27 mouse cellular contexts compared by ENCODE assay signal in the genomic region with DNA sequence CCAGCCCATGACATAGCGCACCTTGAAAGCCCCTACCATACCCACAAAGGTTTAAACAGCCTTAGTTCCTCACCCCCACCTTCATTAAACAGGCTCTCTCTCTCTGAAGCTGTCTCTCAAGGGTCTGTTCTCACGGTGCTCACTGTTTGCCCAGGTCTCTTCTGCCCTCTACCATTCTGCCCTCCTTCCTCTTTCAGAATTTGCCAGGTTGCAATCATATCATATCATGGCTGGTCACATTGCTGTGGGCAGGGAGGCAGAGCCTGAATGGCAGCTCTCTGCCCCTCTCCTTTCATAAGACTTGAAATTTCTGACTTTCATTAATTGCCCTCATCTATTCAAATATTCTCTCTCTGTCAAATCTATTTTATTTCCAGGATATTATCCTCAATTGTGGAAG.
"Had no signal": no experiment of that assay in that cellular context is flagged by ENCODE, and none has a peak within 500 bp of the region (broad histone marks: within the 10 kb centered on the region; RNA-seq: fewer than 3 reads in every experiment).

No protein-coding gene starts in this region.

- ATAC-seq: forebrain, embryonic 13.5 days; forebrain, embryonic 14.5 days; forebrain, embryonic 15.5 days; forebrain, embryonic 16.5 days; forebrain, postnatal 0 days had no signal

- H3K27me3 ChIP-seq: embryonic facial prominence, embryonic 12.5 days; embryonic facial prominence, embryonic 13.5 days; embryonic facial prominence, embryonic 15.5 days had no signal

- H3K36me3 ChIP-seq: embryonic facial prominence, embryonic 10.5 days; embryonic facial prominence, embryonic 12.5 days; embryonic facial prominence, embryonic 13.5 days; embryonic facial prominence, embryonic 15.5 days; forebrain, embryonic 10.5 days; forebrain, embryonic 12.5 days; forebrain, embryonic 15.5 days had no signal

- H3K4me3 ChIP-seq: embryonic facial prominence, embryonic 10.5 days; embryonic facial prominence, embryonic 12.5 days; embryonic facial prominence, embryonic 13.5 days; embryonic facial prominence, embryonic 15.5 days; erythroblast, embryonic 14.5 days; forebrain, embryonic 10.5 days; forebrain, embryonic 12.5 days; forebrain, embryonic 13.5 days; forebrain, embryonic 15.5 days; gastrocnemius, adult 2 months; heart, adult 2 months had no signal

- DNase-seq: cerebellum, adult 18-20 months; cerebellum, adult 8-10 months; cerebellum, adult 9-10 months; cerebellum, adult 9-11 months; cerebellum, postnatal 14 days; cerebellum, postnatal 25 days; cerebellum, postnatal 36 days; embryo, embryonic 11 days; forebrain, postnatal 0 days; gastrocnemius, adult 2 months; gastrocnemius, postnatal 10 days; gastrocnemius, postnatal 14 days; gastrocnemius, postnatal 25 days; gastrocnemius, postnatal 36 days; heart, adult 18-20 months; heart, adult 2 months had no signal

- H3K9ac ChIP-seq: embryonic facial prominence, embryonic 12.5 days; embryonic facial prominence, embryonic 13.5 days; embryonic facial prominence, embryonic 15.5 days; forebrain, embryonic 12.5 days; forebrain, embryonic 13.5 days; forebrain, embryonic 15.5 days; forebrain, postnatal 0 days had no signal

- H3K4me2 ChIP-seq: embryonic facial prominence, embryonic 12.5 days; embryonic facial prominence, embryonic 13.5 days; embryonic facial prominence, embryonic 15.5 days; forebrain, embryonic 12.5 days; forebrain, embryonic 13.5 days; forebrain, embryonic 15.5 days had no signal

- H3K9me3 ChIP-seq: embryonic facial prominence, embryonic 10.5 days; embryonic facial prominence, embryonic 12.5 days; embryonic facial prominence, embryonic 13.5 days; embryonic facial prominence, embryonic 15.5 days; forebrain, embryonic 10.5 days; forebrain, embryonic 12.5 days; forebrain, embryonic 13.5 days; forebrain, embryonic 15.5 days had no signal

- H3K27ac ChIP-seq: embryonic facial prominence, embryonic 10.5 days; embryonic facial prominence, embryonic 12.5 days; embryonic facial prominence, embryonic 13.5 days; embryonic facial prominence, embryonic 15.5 days; forebrain, embryonic 10.5 days; forebrain, embryonic 12.5 days; forebrain, embryonic 13.5 days; forebrain, embryonic 15.5 days; gastrocnemius, adult 2 months; heart, adult 2 months had no signal

- H3K4me1 ChIP-seq: embryonic facial prominence, embryonic 10.5 days; embryonic facial prominence, embryonic 12.5 days; embryonic facial prominence, embryonic 13.5 days; embryonic facial prominence, embryonic 15.5 days; forebrain, embryonic 12.5 days had no signal
